Mouse (Mus musculus) cerebellum, postnatal 36 days (tissue): ENCODE measurements around the gene Mgat4a.

Experiments used
- DNase-seq, 2 experiments: peaks; one replicate each; pipeline ENCODE4 v3.0.0; 2021 to 2022; ENCODE audit warnings: mixed read lengths in 2 of 2

The Mgat4a gene

DNA sequence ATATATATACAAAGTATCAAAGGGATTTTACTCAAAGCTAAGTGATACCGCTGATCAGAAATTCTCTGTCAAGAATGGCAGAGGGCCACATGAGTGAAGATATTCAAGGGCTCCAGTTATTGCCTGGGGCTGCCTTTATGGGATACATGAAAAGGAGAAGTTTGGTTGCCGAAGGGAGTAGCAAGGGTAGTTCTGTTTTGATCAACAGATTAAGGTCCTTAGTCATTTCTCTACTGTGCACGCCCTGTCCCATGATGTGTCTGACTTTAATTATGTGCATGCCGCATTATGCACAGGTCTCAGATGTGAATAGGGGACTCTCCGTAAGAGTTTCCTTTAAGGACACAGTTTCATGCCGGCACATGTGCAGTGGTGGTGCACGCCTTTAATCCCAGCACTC is 83.3 kb downstream of the Mgat4a start:
- DNase-seq, result no peak

DNA sequence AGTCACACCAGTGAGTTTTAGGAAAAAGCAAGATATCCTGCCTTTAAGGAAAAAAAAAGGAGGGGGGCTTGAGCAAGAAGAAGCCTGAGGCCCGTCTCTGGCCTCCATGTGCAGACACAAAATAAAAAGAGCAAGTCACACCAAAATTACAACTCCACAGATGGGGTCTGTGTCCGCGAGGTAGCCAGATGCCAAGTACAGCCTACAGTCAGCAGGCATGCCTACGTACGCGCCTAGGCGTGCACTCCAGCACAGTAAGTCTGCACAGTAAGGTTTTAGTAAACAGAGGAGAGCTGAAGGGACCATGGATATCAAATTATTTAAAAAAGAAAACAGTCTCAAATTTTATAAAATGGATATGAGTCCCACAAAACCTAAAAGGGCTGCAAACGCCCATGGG is 89.5 kb downstream of the Mgat4a start:
- no peak for DNase-seq

DNA sequence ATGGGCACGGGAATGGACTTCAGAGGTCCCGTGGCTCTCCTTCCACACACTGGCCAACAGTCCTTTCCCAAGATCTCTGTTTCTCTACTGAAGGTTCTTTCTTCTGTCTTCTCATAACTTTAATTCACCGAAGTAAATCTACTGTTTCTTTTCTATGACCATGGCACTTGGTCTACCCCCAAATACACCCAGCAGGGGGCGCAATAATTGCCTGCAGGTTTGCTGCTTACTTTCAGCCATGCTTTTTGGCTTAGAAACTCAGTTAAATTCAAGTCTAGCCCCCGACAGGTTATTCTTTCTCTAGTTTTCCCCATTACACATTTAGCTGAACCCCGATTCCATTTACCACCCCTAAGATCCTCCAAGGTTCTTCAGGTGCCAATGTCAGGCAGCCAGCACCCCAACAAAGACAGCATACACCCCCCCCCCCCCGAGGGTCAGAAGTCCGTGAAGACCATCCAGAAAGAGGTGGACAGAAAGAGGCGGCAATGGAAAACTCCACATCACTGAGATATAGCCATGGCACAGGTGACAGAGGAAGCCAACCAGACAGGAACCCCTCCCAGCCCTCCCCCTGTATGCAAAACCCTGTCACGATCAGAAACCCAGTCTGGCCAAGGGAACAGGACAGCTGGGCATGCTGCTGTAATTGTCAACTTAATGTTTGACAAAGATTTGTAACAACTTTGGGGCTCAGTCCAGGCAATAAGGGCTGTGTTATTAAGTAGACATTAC is 92.3 kb downstream of the Mgat4a start:
- peak; percentile 53 to 60 for DNase-seq

DNA sequence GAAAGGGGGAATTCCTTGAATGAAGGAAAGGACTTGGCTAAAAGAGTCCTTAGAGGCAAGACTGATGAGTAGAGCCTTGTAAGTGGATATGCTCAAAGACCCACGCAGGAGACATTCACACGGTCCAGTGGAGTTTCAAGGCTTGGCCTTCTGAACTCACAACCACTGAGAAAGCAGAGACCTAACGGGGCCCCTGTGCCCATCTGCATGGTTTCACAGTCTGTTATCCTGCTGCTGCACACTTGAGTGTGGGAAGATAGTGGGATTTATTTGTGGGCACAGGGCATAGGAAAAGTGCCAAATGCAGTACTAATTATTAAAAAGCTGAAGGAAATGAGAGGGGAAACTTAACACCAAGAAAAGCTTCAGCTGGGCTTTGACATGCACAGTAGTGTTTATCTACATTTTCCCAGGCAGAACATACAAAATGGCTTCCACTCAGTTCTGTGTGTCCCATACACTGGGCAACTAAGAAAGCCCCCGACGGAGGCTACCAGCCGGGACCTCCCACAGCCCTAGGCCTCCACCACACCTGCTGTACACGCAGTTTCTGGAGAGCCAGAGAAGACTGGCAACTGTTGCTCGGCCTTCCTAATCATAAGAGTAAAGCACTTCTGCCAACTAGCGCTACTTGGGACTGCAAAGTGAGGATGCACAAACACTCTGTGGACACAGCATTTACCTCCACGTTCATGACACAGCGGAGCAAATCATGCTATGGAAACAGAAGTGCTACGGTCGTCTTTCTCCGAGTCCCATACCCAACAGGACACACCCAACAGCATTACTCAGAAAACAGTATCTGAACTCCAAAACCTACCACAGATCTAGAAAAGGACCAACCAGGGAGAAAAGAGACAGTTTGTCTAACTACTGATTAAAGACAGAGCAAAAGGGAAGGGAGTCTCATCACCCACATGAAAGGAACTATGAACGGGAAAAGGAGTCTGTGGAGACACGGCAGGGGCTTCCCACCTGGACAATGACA is 97.7 kb downstream of the Mgat4a start:
- DNase-seq, result no peak

DNA sequence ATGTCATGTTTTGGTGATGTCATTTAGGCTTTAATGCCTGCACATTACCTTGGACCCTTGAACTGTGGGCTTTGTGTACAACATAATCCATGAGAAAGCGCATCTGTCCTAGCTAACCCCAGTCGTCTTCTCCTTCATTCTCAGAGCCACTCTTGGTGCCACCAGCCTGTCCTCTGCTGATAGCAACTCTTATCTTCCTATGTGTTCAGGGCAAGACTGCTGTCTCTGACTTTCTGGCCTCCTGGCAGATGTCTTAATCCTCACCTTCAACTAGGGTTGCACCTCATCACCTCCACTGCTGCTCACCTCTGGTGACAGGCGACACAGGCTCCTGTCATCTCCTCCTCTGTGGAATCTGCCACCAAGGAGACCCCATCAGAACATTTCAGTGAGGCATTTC is 104.4 kb downstream of the Mgat4a start:
- no peak for DNase-seq

DNA sequence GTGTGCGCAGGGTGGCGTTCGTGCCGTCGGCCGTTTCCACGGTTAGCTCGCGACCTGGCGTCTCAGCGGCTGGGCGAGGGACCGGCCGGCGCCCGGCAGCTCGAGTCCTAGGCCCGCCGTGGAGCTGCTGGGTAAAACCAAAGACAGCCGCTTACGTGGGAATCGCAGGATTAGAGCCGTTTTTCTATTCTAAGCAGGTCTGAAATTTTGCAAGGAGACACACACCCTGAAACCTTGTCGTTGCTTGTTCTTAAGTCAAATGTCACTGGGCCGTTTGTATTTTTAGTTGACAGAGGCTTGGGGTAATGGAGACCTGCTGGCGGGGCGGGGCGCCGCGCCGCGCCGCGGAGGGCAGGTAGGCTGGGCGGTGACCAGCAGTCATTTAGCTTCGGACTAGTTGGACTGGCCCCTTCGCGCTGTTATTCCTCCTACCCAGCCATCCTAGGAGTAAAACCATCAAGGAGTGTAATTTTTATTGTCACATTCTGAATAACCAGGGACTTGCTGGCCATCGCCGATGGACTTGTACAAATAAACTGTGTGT is 110.4 kb downstream of the Mgat4a start:
- DNase-seq, result peak in 1 of 2 experiments; percentile 23

DNA sequence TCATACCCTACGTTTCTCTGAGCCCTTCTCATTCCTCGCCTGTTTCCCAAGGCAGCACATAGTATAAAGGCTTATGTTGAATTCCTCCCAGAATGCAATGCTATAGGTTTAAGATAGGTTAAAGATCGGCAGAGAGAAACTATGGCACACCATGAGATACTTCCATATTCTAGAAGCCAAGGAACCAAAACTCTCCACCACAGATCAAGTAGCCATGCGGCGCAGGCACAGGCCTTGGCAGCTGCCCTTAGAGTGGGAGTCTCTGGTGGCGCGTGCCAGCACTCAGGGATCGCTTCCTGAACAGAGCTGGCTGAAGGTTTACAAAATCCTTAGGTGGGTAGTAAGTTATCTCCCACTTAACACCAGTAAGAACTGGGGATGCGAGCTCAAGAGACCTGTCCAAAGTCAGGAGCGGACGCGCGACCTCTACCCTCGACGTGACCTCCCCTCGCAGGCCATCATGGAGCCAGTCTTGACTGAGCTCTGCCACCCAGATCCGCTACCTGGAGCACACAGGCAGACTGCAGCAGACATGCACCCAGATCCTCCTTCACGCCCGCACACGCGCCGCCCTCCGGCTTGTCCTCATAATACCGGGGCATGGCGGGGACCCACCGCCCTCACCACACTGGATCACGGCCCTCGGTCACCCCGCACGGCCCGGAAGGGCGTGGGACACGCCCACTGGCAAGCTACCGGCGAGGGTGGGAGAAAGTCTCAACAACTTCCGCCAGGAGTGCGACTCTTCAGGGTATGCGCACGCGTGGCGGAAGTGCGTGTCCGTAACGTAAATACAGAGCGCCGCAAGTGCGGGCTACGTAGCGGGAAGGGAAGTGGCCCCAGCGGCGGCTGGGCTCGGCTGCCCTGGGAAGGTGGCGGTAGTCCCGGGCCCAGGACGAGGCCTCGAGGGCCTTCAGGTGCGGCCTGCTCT is 111.2 kb downstream of the Mgat4a start, which contains the start of the genes Coa5 and Unc50:
Gene Coa5 (minus strand): TSS at position 738 of the 931 bp plus-strand sequence.
Gene Unc50 (plus strand): TSS at position 774 of the 931 bp plus-strand sequence.
- peak; percentile 94 to 95 for DNase-seq

DNA sequence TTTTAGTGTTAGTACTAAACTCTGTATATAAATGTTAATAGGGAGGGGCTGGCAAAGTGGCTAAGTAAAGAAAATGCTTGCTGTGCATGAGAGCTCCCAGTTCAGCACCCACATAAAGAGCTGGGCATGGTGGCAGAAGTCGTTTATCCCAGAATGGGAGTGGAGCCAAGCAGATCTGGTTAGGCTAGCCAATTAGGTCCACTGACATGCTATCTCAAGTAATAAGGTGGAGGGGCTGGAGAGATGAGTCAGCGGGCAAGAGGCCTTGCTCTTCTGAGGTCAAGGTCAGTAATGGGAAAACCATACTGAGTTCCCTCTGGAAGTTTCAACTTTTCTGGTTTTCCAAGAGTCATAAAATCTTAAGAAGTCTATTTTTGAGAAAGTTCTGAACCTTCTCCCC is 111.9 kb downstream of the Mgat4a start:
- no peak for DNase-seq

DNA sequence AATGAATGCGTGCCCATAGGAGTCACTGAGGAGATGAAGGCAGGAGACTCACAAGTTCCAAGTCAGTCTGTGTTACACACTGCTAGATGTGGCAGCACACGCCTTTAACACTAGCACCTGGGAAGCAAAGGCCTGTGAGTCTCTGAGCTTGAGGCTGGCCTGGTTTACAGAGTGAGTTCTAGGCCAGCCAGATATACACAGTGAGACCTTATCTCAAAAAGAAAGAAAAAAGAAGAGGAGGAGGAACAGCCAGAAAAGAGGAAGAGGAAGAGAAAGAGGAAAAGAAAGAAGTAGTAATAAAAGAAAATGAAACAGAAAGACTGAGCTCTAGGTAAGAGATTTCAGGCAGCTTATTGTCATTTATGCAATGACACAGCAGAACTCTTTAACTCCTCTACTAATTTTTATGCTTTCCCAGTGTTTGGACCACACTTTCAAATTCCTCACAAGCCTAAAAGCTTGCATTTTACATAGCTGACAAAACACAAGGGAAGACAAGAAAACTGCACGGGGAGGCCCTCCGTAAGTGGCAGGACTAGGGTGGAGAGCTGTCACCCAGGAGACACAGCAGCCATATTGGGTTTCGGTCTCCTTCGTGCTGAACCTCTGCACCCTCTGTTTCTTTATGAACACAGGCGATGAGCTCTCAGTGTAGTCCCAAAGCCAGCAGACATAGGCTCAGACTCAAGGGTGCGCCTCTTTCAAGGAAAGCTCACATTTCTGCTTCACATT is 113.5 kb downstream of the Mgat4a start:
- DNase-seq, result no peak

DNA sequence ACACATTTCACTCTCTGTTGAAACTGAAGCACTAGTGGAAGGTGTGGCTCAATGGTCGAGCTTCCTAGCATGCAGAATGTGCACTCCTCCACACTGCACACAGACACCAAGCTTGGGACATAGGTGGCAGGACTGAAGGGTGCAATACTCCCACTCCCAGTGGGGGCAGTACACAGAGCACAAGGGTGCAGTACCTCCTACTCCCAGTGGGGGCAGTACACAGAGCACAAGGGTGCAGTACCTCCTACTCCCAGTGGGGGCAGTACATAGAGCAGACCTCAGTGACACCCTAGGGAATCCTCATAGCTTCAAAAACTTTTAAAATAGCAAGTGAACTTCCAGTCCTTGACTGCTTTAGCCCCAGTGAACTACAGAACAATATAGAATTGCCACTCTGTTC is 121.4 kb downstream of the Mgat4a start:
- peak; percentile 49 to 55 for DNase-seq

DNA sequence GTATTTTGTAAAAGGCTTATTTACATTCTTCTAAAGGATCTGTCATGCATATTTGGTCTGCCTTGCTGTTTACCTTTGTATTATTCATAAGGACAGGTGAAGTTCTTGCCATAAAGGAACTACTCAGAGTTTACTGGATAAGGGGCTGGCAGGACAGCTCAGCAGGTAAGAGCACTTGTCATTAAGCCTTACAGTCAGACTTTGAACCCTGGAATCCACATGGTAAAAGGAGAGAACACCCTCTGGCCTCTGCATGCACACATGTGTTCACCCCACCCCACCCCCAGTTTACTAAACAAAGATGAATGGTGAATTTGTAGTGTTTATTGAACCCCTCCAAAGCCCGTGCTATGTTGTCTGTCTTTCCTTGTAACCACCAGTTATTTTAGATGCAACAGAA is 125.4 kb downstream of the Mgat4a start:
- DNase-seq, result no peak

DNA sequence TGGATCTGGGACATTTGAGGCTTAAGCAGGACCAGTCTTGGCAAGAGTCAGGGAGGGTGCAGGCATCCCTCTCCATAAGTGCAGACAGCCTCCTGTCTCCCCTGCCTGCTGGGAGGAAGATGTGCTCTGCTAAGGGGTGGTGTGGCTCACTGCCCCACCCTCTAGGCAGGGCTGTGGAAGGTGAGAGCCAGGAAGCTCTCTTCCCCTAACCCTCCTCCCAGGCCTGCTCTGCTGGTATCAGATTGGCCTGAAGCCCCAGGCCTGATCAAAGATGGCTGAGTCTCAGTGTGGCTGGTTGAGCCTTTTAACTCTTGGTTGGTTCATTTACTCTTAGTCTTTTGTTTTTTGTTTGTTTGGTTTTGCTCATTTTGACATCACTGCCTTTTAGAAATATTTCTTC is 131.2 kb downstream of the Mgat4a start:
- no peak for DNase-seq

DNA sequence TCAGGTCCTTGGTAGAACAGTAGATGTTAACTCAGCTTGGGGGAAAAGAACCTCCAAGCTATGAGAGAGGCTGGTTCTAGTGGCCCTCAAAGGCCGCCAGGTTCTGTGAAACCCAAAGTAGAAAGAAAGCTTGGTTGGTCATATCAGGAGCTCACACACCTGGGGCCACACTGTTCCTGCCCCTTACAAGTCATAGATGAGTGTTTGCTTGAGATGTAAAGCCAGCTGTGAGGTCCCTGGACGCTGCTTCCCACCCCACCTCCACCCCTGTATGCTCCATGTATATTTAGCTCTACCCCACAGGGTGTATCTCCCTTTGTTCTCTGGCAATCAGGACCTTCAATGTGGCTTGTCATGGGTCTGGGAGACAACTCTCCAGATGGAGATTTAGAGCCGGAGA is 132.1 kb downstream of the Mgat4a start:
- DNase-seq, result no peak

DNA sequence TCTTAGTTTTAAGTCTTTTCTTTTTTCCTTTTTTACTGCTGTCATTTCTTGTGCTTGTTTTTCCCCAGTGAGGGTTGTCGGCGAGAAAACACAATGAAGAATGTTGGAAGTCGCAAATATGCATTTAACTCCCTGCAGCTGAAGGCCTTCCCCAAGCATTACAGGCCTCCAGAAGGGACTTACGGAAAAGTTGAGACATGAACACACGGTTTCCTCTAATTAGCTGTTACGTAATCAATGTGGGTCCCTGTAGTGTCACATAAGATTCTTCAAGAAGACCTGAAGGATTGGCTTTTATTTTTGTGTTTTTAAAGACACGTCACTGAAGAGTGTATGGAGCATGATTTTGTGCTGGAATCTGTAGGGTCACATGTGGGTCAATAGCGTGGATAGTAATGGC is 132.8 kb downstream of the Mgat4a start:
- DNase-seq, result no peak

DNA sequence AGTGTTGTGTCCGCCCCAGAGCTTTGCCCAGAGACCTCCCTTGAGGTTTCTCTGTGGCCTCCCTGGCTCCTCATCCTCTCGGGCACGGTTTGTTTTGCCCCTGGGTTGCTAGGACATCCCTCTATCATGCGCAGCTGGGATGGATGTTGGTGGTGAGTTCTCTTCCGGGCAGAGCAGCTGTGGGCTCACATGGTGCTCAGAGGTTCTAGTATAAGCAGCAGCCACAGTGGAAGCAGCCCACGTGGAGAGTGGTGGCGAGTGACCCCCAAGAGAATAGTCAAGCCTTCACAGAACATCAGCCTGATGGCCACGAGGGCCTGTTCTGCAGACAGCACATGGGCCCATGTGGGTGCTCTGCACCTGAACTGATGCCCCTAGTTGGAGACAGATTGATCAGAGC is 133.6 kb downstream of the Mgat4a start:
- no peak for DNase-seq

DNA sequence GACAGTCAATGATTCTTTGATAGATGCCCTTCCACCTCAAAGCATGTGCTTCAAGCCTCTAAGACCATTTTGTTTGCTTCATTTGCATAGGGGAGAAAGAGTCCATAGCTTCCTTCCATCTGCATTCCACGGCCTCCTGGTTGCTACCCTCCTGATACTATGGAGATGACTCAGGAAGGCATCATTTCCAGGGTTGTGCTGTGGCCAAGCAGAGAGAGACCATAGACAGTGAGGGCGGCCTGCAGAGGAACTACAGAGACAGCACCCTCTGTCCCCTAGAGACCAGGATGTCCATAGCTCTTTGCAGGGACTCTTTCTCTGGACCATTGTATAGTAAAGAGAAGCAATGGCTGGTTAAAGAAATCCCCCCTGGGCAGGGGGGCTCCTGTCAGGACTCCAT is 135.7 kb downstream of the Mgat4a start:
- no peak for DNase-seq

DNA sequence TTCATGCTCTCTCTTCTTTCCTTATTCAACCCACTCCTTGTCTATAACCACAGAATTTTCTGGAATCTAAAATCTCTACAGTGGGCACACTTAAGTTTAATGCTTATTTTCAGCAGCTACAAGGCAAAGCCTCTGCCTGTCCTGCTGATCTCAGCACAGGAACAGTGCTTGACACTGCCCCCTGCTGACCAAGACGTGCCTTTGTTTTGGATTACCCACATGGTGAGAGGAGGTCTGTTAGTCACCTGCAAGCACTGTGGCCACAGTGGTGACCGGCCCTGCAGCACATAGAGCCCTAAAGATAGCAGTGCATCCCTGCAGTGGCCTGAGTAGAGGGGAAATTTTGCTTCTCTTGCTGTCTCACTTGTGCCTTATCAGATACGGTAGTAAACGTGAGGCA is 139.1 kb downstream of the Mgat4a start:
- DNase-seq, result peak; percentile 77 to 83

DNA sequence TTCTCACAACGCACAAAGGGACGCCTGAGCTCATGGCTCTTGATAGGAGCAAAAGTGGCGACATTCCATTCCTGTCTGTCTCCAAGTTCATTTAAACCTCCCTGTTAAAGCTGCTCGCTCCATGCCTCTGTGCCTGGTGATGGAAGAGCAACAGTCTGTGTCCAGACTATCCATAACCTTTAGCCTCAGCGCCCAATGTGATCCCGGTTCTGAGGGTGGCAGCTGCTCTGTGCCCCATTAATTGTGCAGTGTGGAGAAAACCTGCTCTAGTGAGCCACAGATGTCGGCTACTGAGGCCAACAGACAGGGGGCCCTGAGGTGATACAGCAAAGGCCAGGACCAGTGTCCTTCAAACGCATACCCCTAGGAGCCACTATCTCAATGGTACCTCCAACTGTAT is 141.1 kb downstream of the Mgat4a start:
- no peak for DNase-seq

DNA sequence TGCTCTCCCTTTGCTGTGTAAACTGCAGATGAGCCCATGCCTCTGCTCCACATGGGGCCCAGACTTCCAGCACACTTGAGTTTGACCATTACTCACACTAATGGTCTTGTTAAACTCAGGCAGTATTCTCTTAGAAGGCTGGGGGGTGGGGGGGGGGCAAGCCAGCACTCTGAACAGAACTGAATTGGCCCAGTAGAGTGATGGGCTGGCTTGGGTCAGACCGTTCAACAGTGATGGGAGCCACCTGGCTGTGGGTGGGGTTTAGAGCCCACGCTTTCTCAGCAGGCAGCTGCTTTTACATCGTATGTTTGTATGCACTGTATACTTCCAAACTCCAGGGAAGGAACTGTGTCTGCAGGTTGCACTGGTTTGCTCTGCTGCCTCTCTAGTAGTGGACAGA is 141.9 kb downstream of the Mgat4a start:
- no peak for DNase-seq

DNA sequence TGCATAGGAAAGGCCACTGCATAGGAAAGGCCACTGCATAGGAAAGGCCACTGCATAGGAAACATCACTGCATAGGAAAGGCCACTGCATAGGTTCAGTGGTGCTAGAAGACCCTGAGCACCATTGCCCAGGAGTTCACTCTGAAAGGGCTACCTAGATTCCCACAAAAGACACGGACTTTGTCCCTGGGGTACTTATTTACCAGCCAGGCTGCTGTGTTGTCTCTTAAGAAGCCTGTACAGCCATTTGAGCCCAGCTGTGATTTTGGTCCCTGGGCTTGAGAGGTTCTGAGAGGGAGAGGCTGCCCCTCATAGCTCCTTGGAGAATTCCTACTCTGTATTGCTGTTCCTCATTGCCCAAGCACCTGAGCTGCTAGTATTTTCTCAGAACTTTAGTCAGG is 144.3 kb downstream of the Mgat4a start:
- DNase-seq, result no peak

DNA sequence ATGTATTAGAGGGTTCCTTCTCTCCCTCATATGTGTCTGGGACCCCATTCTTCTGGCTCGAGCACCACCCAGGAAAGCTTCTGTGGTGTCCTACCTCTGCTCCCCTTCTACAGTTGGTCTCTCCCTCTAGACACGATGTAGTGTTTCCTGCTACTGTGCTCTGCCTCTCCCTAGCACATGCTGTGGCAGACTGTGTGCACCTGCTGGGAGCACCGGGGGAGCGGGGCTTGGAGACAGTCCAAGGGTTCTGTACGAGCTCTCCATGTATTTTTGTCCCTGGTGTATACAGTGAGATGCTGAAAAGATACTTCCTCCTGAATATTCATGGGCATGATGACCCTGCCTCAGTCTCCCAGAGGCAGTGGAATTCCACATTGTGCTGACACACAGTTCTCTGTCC is 147.6 kb downstream of the Mgat4a start:
- no peak for DNase-seq
